Mouse (Mus musculus): ENCODE results near the gene Tmppe.
A peak's percentile ranks its signal among the peaks of the same experiment; 100 is the strongest.

Tmppe gene

DNA sequence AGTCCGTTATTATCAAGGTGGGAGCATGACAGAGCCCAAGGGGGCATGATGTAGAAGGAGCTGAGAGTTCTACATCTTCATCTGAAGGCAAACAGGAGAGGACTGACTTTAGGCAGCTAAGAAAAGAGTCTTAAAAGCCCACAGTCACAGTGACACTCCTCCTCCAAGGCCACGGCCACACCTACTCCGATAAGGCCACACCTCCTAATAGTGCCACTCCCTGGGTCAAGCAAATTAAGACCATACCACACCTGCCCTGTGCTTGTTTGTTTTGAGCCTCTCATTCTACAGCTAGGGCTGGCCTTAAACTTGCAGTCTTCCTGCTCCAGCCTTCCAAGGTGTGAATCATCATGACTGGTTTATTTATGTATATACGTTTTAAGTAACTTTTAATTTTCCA, 5.6 kb upstream of the Tmppe start:
- no peak for DNase-seq (ENCODE audit: low spot score)

DNA sequence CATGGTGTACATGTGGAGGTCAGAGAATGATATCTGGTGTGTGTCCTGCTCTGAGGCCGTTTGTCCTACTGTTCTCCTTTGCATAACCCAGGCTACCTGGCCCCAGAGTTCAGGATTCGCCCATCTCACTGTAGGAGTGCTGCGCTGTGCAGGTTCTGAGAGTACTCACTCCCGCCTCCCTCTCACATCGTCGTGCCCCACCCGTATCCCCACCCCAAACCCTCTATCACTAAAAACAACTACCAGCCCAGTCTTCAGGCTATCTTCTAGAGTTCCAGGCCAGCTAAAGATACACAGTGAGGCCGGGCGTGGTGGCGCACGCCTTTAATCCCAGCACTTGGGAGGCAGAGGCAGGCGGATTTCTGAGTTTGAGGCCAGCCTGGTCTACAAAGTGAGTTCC, 1.2 kb upstream of the Tmppe start:
- DNase-seq (ENCODE audit: low spot score) = no peak

DNA sequence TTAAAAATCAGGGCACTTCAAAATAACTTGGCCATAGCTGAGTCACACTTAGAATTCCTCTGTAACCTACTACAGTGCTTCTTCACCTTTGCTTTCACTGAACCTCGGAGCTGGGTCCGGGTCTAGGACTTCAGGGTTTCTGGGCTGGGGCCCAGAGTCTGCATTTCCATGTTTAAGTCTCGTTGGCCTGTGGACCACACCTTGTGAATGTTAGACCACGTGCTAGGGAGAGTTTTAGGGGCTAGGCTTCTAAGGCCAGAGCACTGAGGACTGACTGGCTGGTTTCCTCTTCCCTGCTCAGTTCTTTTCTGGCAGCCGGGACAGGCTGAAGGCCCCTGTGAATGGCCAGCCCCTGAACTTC, 337 bp upstream of the Tmppe start:
- DNase-seq (ENCODE audit: low spot score) = no peak

DNA sequence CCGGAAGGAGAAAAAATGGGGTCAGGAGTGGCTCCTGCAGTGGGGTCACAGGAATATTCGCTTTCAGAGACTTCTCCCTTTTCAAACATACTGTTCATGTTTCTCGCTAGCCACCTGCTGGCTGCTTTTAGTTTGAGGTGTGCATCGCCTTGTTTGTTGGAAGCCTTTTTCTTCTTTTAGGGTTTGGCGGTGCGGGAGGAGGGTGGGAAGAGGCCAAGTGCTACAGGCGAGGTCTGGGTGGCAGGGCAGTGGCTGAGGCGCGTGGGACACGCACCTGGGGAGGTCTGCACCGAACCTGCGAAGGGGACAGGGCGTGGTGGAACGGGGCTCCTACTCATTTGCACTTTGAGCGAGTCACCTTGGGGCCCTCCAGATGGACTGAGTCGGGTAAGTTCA, 778 bp downstream of the Tmppe start:
- DNase-seq (ENCODE audit: low spot score) = peak; percentile 32

DNA sequence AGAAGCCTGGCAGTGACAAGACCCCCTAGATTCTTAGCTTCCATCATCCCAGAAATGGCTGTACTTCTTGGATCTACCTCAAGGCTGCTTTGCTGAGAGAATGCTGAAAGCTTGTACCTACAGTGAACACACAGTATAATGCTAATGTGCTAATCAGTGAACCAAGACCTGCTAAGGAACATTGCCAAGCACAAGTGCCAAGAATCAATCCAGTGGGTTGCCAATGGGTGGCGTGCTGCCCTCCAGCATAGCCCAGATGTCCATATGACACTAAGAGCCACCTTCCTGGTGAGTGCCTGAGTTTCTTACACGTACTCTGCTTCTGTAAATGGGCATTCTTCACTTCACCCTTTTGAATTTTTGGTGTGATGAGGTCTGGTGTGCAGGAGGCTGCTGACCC, 6.8 kb downstream of the Tmppe start:
- no peak for DNase-seq (ENCODE audit: low spot score)

DNA sequence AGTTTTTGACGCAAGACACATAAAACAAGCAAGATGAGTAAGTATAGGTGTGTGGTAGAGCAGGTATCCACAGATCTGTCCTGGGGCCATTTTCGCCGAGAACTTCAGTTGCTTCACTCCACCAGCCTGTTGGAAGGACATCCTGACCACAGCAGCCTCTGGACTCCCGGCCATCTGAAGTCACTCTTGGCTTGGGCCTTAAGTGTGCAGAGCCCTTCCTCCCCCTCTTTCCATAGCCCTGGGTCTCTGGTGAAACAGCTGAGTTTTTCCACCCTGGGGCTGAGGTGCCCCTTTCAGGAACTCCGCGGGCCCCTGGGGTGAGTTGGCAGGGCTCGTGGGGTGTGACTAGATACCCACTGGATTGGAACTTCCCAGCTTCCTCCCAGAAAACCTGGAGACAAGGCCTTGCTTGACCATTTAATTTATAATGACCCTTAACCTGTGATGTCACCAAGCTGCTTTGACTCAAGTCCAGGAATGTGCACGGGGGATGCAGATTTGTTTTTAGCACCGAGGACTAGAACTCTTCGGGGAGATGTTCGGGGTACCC, 9.5 kb downstream of the Tmppe start:
- no peak for DNase-seq (ENCODE audit: low spot score)

DNA sequence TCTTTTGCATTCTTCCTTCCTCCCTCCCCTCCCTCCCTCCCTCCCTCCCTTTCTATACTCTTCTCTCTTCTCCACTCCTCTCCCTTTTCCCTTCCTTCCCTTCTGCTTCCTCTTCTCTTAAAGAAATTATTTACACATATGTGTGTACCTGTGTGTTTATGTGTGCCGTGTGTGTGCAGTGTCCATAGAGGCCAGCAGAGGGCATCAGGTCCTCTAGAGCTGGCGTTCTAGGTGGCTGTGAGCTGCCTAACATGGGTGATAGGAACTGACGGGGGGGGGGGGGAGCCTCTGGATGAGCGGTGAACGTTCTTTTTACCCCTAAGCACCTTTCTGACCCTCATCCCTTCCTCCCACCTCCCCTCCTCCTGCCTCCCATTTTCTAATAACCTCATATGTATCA, 10.4 kb downstream of the Tmppe start:
- DNase-seq (ENCODE audit: low spot score) = no peak

DNA sequence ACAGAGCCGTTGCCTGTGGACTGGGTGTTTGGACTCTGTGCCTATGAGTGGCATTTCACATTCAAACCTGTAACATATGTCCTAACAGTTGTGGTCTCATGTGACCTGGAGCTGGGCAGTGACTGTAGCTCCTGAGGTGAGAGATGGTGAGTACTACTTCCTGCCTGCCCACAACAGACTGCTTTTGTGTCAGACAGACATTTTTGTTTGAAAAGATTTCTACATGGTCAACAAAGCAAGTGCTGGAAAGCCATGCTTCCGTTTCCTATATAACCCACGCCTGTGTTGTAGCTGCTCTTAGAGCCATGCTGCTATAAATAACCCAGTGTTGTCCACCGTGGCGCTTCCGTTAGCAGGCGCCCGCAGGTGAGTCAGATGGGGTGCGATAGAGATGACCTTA, 11.5 kb downstream of the Tmppe start:
- no peak for DNase-seq (ENCODE audit: low spot score)

DNA sequence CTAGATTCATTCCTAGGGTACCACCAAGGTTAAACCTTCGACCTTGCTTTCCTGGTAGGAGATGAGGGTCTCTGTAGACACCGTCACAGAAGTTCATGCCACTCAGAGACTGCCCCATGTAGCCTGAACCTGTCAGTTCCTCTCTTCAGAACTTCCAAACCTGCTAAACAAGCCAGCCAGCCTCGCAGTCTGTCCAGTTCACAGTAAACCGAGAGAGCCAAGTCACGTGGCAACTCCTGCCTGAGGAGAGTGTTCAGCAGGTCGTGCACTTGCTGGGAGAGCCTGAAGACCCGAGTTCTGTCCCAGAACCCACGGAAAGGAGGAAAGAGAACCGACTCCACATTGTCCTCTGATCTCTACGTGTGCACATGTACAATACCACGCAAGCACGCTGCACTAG, 13.0 kb downstream of the Tmppe start:
- no peak for DNase-seq (ENCODE audit: low spot score)

DNA sequence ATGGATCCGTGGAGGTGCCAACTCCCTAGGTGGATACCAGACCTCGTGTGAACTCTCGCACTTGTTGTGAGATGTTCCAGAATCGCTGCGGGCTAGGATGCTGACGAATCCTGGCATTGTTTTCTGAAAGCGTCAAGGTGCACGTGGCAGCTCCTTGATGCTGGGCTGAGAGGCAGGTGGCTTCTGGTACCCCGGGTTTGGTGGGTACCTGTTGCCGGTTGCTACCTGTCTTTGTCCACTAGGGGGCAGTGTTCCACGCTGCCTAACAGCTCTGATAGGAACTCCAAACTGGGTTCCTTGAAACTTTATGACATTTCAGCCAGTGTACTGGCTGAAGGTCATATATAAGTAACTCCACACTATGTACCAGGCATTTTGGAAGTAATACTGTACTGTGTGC, 14.8 kb downstream of the Tmppe start:
- no peak for DNase-seq (ENCODE audit: low spot score)

DNA sequence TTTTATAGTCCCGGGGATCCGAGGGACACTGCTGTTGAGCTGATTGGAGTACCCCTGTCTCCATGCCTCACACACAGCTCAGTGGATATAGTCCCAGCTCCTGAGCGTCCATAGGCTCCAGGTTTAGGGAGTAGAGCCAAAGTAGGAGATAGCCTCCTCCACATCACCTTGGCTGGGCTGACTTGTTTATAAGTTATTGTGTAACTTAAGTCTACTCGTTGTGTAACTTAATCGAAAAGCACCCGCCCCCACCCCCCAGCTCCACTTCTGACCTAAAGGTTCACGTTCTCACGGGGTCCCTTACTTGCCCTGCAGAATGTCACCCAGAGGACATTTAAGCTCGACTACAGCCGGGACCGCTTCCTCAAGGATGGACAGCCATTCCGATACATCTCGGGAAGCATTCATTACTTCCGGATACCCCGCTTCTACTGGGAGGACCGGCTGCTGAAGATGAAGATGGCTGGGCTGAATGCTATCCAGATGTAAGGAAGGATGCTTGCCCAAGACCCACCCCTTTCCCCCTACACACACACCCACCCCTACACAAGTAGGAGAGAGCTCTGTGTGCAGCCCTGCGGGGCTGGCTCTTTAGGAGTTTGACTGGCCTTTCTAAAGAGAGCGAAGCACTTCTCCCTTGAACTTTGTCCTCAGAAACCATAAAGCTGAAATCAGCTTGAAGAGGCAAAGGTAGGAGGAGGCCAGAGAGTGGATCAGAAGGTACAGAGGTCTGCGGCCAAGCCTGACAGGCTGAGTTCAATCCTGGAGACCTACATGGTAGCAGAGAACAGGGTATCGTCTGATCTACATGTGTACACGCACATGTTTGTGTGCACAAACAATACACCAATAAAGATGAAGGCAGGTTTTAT, 16.0 kb downstream of the Tmppe start:
- no peak for DNase-seq (ENCODE audit: low spot score)

DNA sequence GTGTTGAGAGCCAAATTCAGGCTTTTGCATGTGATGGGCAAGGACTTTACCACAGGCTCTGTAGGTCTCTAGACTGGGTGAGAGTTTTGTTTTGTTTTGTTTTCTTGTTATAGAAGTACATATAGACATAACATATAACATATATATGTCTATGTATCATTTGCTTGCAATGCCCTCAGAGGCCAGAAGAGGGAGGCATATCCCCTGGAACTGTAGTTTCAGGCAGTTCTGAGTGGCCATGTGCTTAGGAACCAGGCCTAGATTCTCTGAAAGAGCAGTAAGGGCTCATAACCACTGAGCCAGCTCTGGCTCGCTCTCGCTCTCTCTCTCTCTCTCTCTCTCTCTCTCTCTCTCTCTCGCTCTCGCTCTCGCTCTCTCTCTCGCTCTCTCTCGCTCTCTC, 17.3 kb downstream of the Tmppe start:
- no peak for DNase-seq (ENCODE audit: low spot score)

DNA sequence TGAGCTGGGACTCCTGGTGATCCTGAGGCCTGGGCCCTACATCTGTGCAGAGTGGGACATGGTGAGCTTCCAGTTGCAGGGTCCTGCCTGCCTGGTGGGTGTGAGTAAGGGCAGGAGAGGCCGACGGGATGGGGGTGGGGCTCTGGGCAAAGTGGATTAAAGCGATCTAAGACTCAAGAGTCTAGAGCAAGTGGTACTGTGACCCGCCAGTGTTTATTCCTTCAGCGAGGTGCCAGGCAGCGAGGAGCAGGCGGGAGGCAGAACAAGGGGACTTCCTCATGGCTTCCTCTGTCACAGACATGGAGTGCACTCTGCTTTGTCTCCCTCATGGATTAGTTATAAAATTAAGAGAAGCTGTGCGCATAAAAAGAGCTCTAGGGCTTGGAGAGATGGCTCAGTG, 19.5 kb downstream of the Tmppe start:
- no peak for DNase-seq (ENCODE audit: low spot score)

DNA sequence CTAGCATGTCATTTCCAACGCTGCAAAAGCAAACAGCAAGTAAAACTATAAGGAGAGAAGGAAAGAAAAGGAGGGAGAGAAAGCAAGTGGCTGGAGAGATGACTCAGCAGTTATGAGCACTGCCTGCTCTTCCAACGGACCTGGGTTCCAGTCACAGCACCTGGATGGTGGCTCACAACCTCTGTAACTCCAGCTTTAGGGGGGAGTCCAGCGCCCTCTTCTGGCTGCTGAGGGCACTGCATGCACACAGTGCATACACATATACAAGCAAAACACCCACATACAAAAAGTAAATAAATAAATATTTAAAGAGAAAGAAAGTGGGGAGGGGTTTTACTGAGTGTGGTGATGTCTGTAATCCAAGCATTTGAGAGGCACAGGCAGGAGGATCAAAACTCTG, 20.1 kb downstream of the Tmppe start:
- no peak for DNase-seq (ENCODE audit: low spot score)

DNA sequence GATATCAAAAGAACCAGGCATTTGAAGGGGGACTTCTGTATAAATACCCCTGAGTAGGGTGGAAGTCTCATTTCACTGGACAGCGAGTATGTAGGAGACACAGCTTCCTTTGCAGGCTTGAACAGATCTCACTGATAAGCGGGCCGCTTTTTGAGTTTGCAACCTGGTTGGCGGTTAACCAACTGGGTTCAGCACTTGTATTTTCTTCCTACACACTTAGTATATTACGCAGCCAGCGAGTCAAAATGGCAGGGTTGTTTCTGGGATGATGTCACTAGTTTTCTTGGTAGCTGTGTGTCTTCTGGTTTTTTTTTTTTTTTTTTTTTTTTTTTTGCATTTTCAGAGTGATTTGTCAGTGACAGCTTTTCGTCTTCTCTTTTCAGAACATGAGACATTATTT, 20.9 kb downstream of the Tmppe start:
- DNase-seq (ENCODE audit: low spot score) = no peak

DNA sequence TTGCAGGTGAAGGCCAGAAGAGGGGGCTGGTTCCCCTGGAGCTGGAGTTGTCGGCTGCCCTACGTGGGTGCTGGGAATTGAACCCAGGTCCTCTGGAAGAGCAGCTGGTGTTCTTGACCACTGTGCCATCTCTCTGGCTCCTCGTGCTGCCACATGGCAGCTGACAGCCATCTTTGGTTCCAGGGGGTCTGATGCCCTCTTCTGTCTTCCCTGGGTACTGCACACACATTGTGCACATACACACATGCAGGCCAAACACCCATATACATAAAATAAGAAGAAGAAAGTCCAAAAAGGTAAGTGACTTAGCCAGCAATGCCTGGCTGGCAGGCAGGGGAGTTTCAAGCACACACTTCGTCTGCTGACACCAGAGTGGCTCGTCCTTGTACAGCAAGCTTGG, 24.7 kb downstream of the Tmppe start:
- no peak for DNase-seq (ENCODE audit: low spot score)

DNA sequence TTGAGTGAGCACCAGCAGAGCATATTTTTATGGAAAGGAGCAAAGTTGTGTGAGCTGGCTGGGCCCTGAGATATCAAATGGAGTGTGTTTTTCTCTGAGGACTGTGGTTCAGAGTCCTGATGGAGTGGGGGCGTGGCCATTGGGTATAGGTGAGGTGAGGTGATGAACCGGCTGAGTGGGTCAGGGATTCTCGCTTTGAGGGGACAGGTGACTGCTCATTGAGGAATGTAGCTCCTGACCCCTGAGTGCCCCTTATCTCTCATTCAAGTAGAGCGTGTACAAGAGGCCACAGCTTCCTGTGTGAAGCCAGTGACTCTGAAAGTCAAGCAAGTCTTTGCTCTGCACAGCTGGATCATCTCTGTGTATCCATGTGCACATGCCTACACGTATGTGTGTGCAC, 25.3 kb downstream of the Tmppe start:
- DNase-seq (ENCODE audit: low spot score) = no peak

DNA sequence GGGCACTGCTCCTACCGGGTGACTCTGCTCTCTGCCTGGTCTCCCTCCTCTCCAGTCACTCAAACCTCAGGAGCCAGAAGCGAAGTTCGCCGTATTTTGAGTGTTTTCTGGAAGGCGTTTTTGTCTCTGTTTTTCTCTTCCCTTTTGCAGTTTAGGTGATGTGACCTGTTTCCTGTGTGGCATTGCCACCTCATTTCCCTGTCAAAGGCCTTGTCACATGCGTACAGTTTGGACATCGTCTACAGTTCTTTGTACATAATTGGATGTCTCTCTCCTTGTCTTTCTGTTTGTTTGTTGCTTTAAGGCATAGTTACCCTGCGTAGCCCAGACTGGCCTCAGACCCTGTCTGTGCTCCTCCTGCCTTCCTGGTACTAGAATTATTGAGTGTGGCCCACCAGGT, 26.5 kb downstream of the Tmppe start:
- no peak for DNase-seq (ENCODE audit: low spot score)

DNA sequence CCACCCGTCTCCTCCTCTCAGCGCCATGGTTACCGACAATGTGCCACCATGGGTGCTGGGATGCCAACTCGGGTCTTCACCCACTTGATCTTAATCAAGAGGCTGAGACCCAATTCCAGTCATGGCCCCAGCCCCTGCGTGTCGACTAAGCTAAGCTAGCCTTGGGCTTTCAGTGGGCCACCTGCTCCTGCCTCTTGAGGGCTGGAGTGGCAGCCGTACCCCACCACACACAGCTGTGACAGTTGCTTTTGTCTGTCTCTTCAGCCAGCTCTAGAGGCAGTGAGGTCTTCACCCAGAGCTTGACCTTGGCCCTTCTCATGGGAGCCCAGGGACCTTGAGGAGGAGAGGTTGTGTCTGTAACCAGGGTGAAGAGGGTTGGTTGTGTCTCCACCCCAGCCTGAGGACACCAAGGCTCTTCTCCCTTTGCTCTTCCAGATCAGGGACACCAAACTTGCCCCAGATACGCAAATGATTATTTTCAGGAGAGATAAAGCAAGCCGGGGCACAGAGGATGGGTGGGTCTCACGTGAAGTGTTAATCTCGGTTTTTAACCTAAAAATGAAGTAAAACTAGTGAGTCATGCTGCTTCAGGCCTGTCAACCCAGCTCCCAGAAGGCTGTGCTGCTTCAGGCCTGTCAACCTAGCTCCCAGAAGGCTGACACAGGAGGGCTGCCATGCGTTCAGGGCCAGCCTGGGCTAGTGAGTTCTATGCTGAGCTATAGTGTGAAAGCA, 27.4 kb downstream of the Tmppe start:
- DNase-seq (ENCODE audit: low spot score) = no peak

DNA sequence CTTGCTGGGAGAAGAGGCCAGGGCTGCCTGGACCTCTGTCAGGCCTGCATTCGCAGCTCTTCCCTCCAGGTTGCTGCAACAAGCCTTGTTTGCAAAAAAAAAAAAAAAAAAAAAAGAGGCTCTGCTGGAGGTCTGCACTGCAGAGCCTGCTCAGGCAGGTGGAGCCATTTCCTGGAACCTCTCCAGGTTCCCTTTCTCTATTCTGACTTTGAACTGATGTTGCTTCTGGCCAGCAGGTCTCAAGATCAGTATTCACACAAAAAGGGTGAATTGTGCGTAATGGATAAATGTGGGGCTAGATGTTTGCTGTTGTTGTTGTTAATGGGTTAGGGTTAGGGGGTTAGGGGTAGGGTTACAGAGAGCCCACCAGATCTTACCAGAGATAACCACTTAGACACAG, 34.8 kb downstream of the Tmppe start:
- DNase-seq (ENCODE audit: low spot score) = no peak

DNA sequence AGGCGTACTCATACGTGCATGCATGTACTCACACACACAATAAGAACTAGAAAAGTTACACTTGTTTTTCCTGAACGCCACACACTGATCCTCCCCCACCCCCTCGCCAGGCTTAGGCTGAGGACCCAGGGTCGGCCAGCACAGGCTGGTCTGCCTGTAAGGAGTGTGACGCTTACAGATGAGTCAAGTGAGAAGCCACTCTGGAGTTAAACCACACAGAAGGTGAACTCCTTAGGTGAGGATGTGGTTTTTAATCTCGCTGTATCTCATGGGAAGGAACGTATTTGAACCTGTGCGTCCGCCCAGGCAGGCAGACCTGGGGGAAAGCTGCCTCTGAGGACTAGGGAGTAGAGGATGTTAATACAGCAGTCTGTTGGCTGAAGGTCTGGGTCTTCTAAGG, 39.6 kb downstream of the Tmppe start:
- DNase-seq (ENCODE audit: low spot score) = no peak

DNA sequence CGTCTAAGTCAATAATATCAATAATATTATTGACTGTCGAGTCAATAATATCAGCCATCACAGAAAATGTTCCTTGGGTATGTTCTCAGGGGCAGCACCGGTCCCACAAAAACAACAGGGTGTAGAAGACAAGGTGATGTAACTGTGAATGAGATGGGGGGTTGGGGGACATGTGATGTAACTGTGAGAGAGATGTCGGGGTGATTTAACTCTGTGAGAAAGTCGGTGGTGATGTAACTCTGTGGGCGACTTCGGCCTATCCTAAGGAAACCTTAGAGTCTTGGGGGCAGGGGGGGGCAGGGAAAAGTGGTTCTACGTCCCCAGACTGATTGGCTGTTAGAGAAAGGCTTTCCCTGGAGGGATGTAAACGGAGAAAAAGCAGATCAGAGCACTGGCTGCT, 41.3 kb downstream of the Tmppe start:
- DNase-seq (ENCODE audit: low spot score) = no peak

DNA sequence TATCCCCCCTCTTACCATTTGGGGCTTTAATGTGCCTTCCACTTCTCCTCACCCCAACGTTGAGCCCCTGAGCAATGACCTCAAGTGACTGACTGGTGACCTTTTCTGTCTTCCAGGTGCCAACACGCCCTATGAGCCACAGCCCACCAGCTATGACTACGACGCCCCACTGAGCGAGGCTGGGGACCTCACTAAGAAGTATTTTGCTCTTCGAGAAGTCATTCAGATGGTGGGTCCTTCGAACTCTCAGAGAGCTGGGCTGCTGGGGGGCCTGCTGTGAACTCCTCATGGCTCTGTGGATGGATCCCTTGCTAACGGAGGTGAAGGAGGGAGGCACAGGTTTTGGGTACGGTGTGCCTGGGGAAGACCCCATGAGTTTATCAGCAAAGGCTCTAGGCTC, 42.0 kb downstream of the Tmppe start:
- no peak for DNase-seq (ENCODE audit: low spot score)

DNA sequence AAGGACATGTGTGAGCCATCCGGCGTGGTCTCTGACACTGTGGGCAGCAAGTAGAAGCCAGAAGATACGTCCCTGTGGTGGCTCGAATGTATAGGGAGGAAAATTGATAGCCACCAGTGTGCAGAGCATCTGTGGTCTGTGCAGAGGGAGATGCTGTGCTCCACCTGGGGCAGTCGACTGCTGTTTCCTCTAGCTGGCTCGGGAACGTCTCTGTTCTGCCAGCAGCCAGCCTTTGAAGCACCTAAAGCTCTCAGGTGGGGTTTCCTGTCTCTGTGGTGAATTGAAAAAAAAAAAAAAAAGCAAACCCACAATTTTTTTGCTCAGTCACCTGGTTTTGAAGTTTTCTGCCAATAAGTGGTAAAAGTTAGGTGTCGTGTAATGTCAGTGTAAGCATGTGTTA, 42.4 kb downstream of the Tmppe start:
- DNase-seq (ENCODE audit: low spot score) = no peak
